Mouse (Mus musculus): ENCODE data around the gene Tmem50a.

DNA sequence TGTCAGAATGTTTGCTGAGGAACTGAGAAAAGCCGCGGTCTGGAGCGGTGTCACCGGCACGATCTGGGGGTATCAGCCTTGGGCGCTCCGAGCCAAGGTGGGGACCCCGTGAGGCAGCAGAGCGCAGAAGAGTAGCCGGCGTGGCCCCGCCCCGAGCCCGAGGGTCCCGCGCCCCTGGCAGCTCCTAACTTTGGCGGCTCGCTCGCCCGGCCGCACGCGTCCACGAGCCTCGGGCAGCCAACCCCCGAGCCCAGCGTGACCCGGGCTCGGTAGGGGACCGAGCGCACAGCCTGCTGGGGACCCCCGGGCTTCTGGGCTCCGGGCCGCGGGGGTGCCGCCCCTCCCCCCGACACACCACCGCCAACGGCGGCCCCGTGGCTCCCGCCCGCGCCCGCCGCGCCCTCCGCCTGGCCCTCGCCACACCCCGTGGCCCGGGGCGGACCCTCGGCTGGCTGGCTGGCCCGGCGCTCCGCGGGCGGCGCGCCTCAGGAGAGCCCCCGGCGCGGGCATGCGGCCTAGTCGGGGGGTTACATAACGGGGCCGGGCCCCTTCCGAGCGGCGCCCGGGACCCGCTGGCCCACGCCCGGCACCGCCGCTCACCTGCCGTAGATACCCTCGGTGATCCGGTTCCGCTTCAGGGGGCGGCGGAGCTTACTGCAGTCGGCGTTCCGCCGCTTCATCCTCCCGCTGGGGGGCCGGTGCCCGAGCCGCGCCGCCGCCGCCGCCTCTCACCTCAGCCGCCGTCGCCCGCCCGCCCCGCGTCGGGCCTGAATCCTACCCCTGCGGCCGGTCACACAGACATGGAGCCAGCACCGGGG lies 62.2 kb downstream of the Tmem50a start:
- TF ChIP-seq CTCF (IDR thresholded peaks at IDR 0.05; ENCODE audit: borderline replicate concordance, extremely low read depth, insufficient read depth, insufficient read length), result no peak
- 0 out of 2 replicates have a peak, but pooled peaks have one; percentile 40 for TF ChIP-seq POLR2A (IDR thresholded peaks at IDR 0.05; ENCODE audit: borderline replicate concordance, extremely low read depth, insufficient read depth, insufficient read length, poor library complexity, severe bottlenecking)
